Mouse (Mus musculus) liver, embryonic 11.5 days (tissue): ENCODE measurements at regions not wholly inside any gene's neighbourhood (a gene's known extent, or its start where the extent isn't known, plus 50 kb on each side); places are given as distances from the start of the nearest gene placed in this dataset.

ENCODE experiments used
- ATAC-seq: fragments of 200-750 bp; cut with Nextera tagmentation; replicated peaks from 2 replicates; pipeline ENCODE4 v1.8.0; 2017; ENCODE audit warnings: moderate number of reproducible peaks, mild to moderate bottlenecking, moderate TSS enrichment, moderate library complexity; ENCODE audit not compliant: low FRiP score
- DNase-seq: peaks from one replicate; pipeline ENCODE4 v3.0.0-alpha.2; 2017; ENCODE audit warnings: low spot score
- H3K27ac ChIP-seq: fragments of 300-500 bp; sonication (generic); 2 replicates; pipeline ENCODE4 v1.5.1; 2014; ENCODE audit warnings: mild to moderate bottlenecking, low read depth, low read length, control low read depth
- H3K27me3 ChIP-seq: fragments of 300-500 bp; sonication (generic); replicated peaks from 2 replicates; pipeline ENCODE4 v1.6.1; 2014; ENCODE audit warnings: low read length, mixed read lengths; ENCODE audit not compliant: control insufficient read depth, insufficient read depth
- H3K36me3 ChIP-seq: fragments of 300-500 bp; sonication (generic); 2 replicates; pipeline ENCODE4 v1.6.1; 2014; ENCODE audit warnings: mild to moderate bottlenecking, low read length, moderate library complexity, mixed read lengths; ENCODE audit not compliant: control insufficient read depth, insufficient read depth
- H3K4me1 ChIP-seq: fragments of 300-500 bp; sonication (generic); replicated peaks from 2 replicates; pipeline ENCODE4 v1.6.1; 2014; ENCODE audit warnings: low read length, mixed read lengths; ENCODE audit not compliant: control insufficient read depth, insufficient read depth
- H3K4me2 ChIP-seq: fragments of 300-500 bp; sonication (generic); 2 replicates; pipeline ENCODE4 v1.6.1; 2014; ENCODE audit warnings: mild to moderate bottlenecking, control low read depth, moderate library complexity
- H3K4me3 ChIP-seq: fragments of 300-500 bp; sonication (generic); 2 replicates; pipeline ENCODE4 v1.5.1; 2014; ENCODE audit warnings: low read depth, low read length, control low read depth
- H3K9ac ChIP-seq: fragments of 300-500 bp; sonication (generic); 2 replicates; pipeline ENCODE4 v1.6.1; 2014; ENCODE audit warnings: low read depth, low read length, control low read depth
- H3K9me3 ChIP-seq: fragments of 300-500 bp; sonication (generic); 2 replicates; pipeline ENCODE4 v1.6.1; 2016; ENCODE audit warnings: low read length, inconsistent platforms, mixed read lengths; ENCODE audit not compliant: control insufficient read depth
- WGBS: fragments of 180-500 bp; shearing (Covaris S2); extraction: QIAGEN DNeasy Blood & Tissue Kit; methylation state at CpG from one replicate; pipeline ENCODE4 v1.1.7; 2014; 5-methylcytosine and 5-hydroxymethylcytosine counted together

DNA sequence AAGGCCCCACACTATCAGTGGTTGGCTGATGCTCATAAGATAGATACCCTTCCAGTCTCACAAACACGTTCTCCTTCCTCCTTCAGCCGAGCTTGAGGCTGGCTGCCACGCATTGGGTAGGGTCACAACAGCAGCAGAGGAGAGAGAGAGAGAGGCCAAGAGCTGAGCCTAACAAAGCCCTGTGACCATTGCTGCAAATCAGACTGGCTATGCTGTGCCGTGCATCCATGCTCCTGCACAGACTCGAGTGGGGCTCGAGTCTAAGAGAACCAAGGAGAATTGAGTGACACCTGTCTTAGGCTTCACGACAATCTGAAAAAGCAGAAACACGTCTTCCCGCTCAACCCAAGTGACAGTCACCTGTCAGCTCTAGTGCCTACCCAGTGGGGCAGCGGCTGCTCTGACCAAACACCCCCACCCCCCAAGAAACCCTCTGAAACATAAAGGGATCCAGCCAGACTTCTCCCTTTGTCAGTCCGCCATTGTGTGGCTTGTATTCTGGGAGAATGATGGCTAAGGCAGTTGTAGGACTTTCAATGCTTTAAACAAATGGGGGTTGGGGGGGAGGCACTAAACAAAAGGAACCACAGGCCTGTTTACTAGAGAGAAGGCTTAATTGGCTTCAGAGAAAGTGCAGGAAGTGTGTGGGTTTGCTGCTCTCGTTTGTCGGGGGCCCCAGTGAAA is 353.7 kb upstream of the Jarid2 start:
- Histone ChIP-seq H3K4me3 (no peak overlapping the region), H3K9me3 (no peaks in the 10 kb centered on the region), H3K27me3 (no peaks in the 10 kb centered on the region), H3K4me1 (0 out of 2 replicates have a peak, but pooled peaks cover 2% of the 10 kb centered on the region), H3K9ac (no peak overlapping the region), H3K27ac (no peak overlapping the region), H3K4me2 (no peak overlapping the region), H3K36me3 (no peaks in the 10 kb centered on the region)
- DNase-seq (no peak), ATAC-seq (no peak)
- WGBS, result 49% methylated on average over 13 of the region's 13 CpGs

GRCm38 (mm10) chr13:44376160-44376488 is 353.1 kb upstream of the Jarid2 start:
- no peak for ATAC-seq
- Histone ChIP-seq H3K4me3 (no peak overlapping the region), H3K4me2 (no peak overlapping the region), H3K27me3 (no peaks in the 10 kb centered on the region), H3K9ac (no peak overlapping the region), H3K27ac (no peak overlapping the region), H3K4me1 (0 out of 2 replicates have a peak, but pooled peaks cover 2% of the 10 kb centered on the region), H3K9me3 (no peaks in the 10 kb centered on the region), H3K36me3 (no peaks in the 10 kb centered on the region)
- no peak for DNase-seq
- 49% methylated on average over 3 of the region's 3 CpGs for WGBS

DNA sequence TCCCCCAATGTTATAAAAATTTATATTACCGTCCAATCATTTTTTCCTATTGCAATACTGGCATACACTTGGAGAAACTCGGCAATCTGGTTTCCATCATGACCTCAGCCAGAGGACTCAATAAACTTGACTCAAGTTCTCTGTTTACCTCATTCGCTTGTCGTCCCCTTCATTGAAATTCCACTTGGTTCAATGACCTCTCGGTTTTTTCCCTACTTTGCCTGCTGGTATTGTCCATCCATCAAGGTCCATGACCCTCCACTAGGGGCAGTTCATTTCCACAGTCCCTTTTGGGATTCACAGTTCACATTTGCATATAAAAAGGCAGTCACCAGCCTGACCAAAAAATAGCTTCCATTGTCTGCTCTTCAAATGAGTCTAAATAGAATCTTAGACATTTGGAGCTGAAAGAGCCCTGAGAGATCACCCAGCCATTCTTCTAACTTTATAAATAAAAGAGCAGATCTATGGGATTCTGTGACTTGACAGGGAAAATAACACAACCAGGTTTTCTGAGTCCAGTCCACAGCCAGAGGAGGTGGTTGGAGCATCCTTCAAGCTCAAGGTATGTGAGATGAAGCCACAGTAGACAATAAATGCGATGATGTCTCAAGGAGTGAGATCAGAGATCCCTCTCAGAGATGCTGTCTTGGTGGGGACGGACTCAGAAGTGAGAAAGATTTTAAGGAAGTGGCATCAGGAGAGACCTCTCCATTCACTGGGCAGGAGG is 347.4 kb upstream of the Jarid2 start:
- H3K4me3 ChIP-seq, result no peak overlapping the region
- 73% methylated on average over 7 of the region's 7 CpGs for WGBS
- H3K9me3 ChIP-seq, result no peaks in the 10 kb centered on the region
- no peak overlapping the region for H3K27ac ChIP-seq
- H3K27me3 ChIP-seq, result no peaks in the 10 kb centered on the region
- H3K36me3 ChIP-seq, result no peaks in the 10 kb centered on the region
- H3K9ac ChIP-seq, result no peak overlapping the region
- 0 out of 2 replicates have a peak, but pooled peaks cover 1% of the 10 kb centered on the region for H3K4me1 ChIP-seq
- no peak overlapping the region for H3K4me2 ChIP-seq
- ATAC-seq (no peak), DNase-seq (no peak)

DNA sequence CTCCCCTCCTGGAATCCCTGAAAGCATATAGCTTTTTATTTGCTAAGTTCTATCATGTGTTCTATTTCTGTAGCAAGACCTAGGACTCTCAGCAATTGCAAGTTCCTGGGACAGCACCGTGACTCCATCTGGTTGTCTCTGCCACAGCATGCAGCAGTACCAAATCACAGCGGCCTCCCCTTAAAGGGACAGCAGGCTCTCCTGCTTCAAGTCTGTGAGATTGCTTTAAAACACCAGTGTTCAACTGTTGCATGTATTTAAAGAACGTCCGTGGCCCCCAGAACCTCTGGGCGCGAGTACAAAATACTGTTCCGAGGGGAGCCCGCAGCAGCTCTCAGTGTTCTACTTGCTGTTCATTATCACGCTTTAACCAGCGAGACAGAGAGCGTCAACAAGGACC is 346.0 kb upstream of the Jarid2 start:
- no peaks in the 10 kb centered on the region for H3K36me3 ChIP-seq
- no peak for ATAC-seq
- WGBS, result 74% methylated on average over 11 of the region's 11 CpGs
- H3K27me3 ChIP-seq, result no peaks in the 10 kb centered on the region
- H3K9me3 ChIP-seq, result no peaks in the 10 kb centered on the region
- no peaks in the 10 kb centered on the region for H3K4me1 ChIP-seq
- DNase-seq, result no peak
- H3K4me2 ChIP-seq, result no peak overlapping the region
- H3K27ac ChIP-seq, result no peak overlapping the region
- no peak overlapping the region for H3K4me3 ChIP-seq
- H3K9ac ChIP-seq, result no peak overlapping the region

GRCm38 (mm10) chr13:44386767-44387166 is 342.5 kb upstream of the Jarid2 start:
- Histone ChIP-seq H3K27me3 (no peaks in the 10 kb centered on the region), H3K9me3 (no peaks in the 10 kb centered on the region), H3K4me3 (no peak overlapping the region), H3K27ac (no peak overlapping the region), H3K4me1 (no peaks in the 10 kb centered on the region), H3K36me3 (no peaks in the 10 kb centered on the region), H3K9ac (no peak overlapping the region), H3K4me2 (no peak overlapping the region)
- DNase-seq, result no peak
- ATAC-seq, result no peak
- 84% methylated on average over 8 of the region's 8 CpGs for WGBS

GRCm38 (mm10) chr13:44389696-44390095 is 339.6 kb upstream of the Jarid2 start:
- H3K4me2 ChIP-seq, result no peak overlapping the region
- 85% methylated on average over 5 of the region's 5 CpGs for WGBS

DNA sequence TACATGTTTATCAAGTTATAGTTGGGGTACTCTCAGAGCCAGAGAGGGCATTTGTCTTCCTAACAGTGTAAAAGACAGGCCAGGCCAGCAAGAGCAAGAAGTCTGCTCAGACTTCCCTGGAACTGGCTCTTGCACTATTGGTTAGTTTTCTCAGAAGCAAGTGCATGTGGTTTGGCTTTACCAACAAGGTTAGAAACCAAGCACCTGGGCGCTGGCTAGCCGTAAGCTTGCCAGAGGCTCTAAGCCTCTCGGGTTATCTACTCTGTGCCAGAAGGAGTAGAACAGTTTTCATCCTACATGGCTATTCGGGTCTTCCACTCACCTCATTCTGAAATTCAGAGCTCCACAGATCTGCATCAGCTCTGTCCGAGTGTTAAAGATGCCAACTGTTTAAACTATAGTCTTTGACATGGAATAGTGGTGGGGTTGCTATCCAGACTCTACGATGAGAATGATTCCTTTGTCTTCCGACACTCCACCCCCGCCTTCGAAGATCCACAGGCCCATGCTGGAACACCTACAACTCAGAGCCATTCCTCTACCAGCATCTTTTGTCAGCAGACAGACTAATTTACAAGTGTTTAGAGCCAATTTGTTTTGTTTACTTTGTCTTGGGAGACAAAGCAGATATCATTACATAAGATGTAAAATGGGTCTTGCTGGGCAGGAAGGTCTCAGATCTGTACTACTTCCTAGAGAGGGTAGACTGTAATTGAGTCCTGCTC is 338.4 kb upstream of the Jarid2 start:
- H3K4me1 ChIP-seq, result no peaks in the 10 kb centered on the region
- WGBS, result 85% methylated on average over 9 of the region's 9 CpGs
- H3K4me3 ChIP-seq, result no peak overlapping the region
- H3K36me3 ChIP-seq, result no peaks in the 10 kb centered on the region
- H3K4me2 ChIP-seq, result no peak overlapping the region
- no peaks in the 10 kb centered on the region for H3K9me3 ChIP-seq
- no peaks in the 10 kb centered on the region for H3K27me3 ChIP-seq
- ATAC-seq, result no peak
- no peak overlapping the region for H3K27ac ChIP-seq
- DNase-seq, result no peak
- H3K9ac ChIP-seq, result no peak overlapping the region

More at GRCm38 (mm10) chr13:44389696-44390095, 339.6 kb upstream of the Jarid2 start:
- Histone ChIP-seq H3K9me3 (no peaks in the 10 kb centered on the region), H3K4me1 (no peaks in the 10 kb centered on the region), H3K36me3 (no peaks in the 10 kb centered on the region), H3K27me3 (no peaks in the 10 kb centered on the region), H3K9ac (no peak overlapping the region), H3K4me3 (no peak overlapping the region), H3K27ac (no peak overlapping the region)
- DNase-seq (no peak), ATAC-seq (no peak)

DNA sequence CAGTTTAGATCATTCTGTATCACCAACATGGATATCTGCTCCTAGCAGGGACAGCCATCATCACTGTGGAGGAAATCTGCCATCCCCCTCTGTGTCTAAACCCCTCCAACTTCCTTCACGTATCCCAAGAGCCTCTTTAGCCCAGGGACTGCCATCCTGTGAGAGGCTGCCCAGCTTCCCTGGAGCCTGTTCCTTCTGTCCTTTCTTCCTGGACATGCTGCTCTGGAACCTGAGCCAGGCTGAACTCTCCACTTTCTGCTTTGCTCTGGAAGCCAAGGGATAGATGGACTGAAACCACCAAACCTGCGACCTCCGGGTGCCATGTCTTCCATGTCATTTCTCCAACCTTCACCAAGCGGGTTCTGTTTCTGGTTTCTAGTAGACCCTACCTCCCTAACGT is 335.3 kb upstream of the Jarid2 start:
- H3K36me3 ChIP-seq, result no peaks in the 10 kb centered on the region
- H3K27ac ChIP-seq, result no peak overlapping the region
- no peaks in the 10 kb centered on the region for H3K4me1 ChIP-seq
- no peaks in the 10 kb centered on the region for H3K9me3 ChIP-seq
- DNase-seq, result no peak
- WGBS, result 81% methylated on average over 5 of the region's 5 CpGs
- no peaks in the 10 kb centered on the region for H3K27me3 ChIP-seq
- no peak overlapping the region for H3K4me3 ChIP-seq
- no peak for ATAC-seq
- H3K9ac ChIP-seq, result no peak overlapping the region
- H3K4me2 ChIP-seq, result no peak overlapping the region
